In the genomic region with DNA sequence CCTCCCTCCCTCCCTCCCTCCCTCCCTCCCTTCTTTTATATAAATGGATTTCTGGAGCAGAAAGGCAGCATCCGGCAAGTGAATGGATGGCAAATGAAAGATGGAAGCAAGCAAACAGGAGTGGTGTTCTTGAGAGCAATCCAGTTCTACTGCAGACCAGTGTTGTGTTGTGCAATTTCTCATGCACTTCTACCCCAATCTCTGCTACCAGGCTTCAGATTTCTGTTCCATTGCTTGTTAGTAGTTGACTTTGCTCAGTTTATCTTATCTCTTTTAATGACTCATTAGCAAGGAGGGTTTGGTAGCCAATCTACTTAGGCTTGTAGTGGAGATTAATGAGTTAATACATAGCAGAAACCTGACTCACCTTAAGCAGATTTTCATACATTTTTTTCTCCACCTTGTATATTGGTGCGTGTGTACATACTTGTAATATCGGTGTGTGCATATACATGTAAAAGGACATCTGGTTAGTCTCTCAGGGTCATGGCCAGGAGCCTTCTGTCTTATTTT, we compare ENCODE assay signal across 17 mouse cellular contexts.
"Had no signal": no experiment of that assay in that cellular context is flagged by ENCODE, and none has a peak within 500 bp of the region (broad histone marks: within the 10 kb centered on the region; RNA-seq: fewer than 3 reads in every experiment).

No protein-coding gene starts in this region.

- H3K27ac ChIP-seq: gastrocnemius, adult 2 months; heart, embryonic 10.5 days; hindbrain, embryonic 10.5 days; hindbrain, embryonic 12.5 days; hindbrain, embryonic 14.5 days; kidney, embryonic 15.5 days; kidney, postnatal 0 days; layer of hippocampus, adult 2 months; left cerebral cortex, adult 2 months; limb, embryonic 10.5 days; limb, embryonic 12.5 days had no signal

- H3K36me3 ChIP-seq: heart, embryonic 10.5 days; heart, embryonic 12.5 days; hindbrain, embryonic 10.5 days; hindbrain, embryonic 12.5 days; kidney, embryonic 15.5 days; limb, embryonic 10.5 days; limb, embryonic 12.5 days had no signal

- H3K9me3 ChIP-seq: heart, embryonic 10.5 days; heart, embryonic 12.5 days; hindbrain, embryonic 10.5 days; hindbrain, embryonic 12.5 days; kidney, embryonic 15.5 days; limb, embryonic 10.5 days; limb, embryonic 12.5 days had no signal

- H3K9ac ChIP-seq: heart, embryonic 12.5 days; hindbrain, embryonic 12.5 days; hindbrain, embryonic 14.5 days; kidney, embryonic 15.5 days; limb, embryonic 12.5 days had no signal

- H3K4me2 ChIP-seq: heart, embryonic 12.5 days; hindbrain, embryonic 12.5 days; hindbrain, embryonic 14.5 days; kidney, embryonic 15.5 days; limb, embryonic 12.5 days; liver, embryonic 11.5 days had no signal

- H3K27me3 ChIP-seq: heart, embryonic 12.5 days; hindbrain, embryonic 12.5 days; kidney, embryonic 15.5 days; limb, embryonic 12.5 days had no signal

- H3K4me3 ChIP-seq: gastrocnemius, adult 2 months; heart, embryonic 10.5 days; heart, embryonic 12.5 days; hindbrain, embryonic 10.5 days; hindbrain, embryonic 12.5 days; kidney, embryonic 15.5 days; layer of hippocampus, adult 2 months; left cerebral cortex, adult 2 months; limb, embryonic 10.5 days; limb, embryonic 12.5 days had no signal

- DNase-seq: gastrocnemius, adult 2 months; gastrocnemius, postnatal 10 days; gastrocnemius, postnatal 25 days; kidney, adult 11 months had no signal

- ATAC-seq: inflammation-experienced regulatory T-cells, adult 6 months had no signal

- H3K4me1 ChIP-seq: heart, embryonic 10.5 days; heart, embryonic 12.5 days; hindbrain, embryonic 10.5 days; hindbrain, embryonic 12.5 days; kidney, embryonic 15.5 days; limb, embryonic 10.5 days; limb, embryonic 12.5 days had no signal
